Mouse (Mus musculus) stomach, embryonic 14.5 days (tissue): ENCODE measurements at regions not wholly inside any gene's neighbourhood (a gene's known extent, or its start where the extent isn't known, plus 50 kb on each side); places are given as distances from the start of the nearest gene placed in this dataset.

Source experiments
- ATAC-seq: fragments of 200-750 bp; cut with Nextera tagmentation; 2 replicates; pipeline ENCODE4 v1.8.0; 2017; ENCODE audit warnings: low read depth, moderate TSS enrichment; ENCODE audit not compliant: insufficient number of reproducible peaks, insufficient read depth, low FRiP score
- H3K27ac ChIP-seq: fragments of 300-500 bp; sonication (generic); 2 replicates; pipeline ENCODE4 v1.5.1; 2014; ENCODE audit warnings: mild to moderate bottlenecking, low read length, moderate library complexity, mixed read lengths
- H3K27me3 ChIP-seq: fragments of 300-500 bp; sonication (generic); 2 replicates; pipeline ENCODE4 v1.6.1; 2014; ENCODE audit warnings: low read length, control low read depth, mixed read lengths; ENCODE audit not compliant: control insufficient read depth, insufficient read depth
- H3K36me3 ChIP-seq: fragments of 300-500 bp; sonication (generic); 2 replicates; pipeline ENCODE4 v1.6.1; 2014; ENCODE audit warnings: mild to moderate bottlenecking, control low read depth, low read length, moderate library complexity, mixed read lengths; ENCODE audit not compliant: control insufficient read depth, insufficient read depth
- H3K4me1 ChIP-seq: fragments of 300-500 bp; sonication (generic); 2 replicates; pipeline ENCODE4 v1.6.1; 2014; ENCODE audit warnings: low read length, control low read depth, mixed read lengths; ENCODE audit not compliant: control insufficient read depth, insufficient read depth
- H3K4me2 ChIP-seq: fragments of 300-500 bp; sonication (generic); replicated peaks from 2 replicates; pipeline ENCODE4 v1.6.1; 2014; ENCODE audit warnings: low read depth, low read length, control low read depth
- H3K4me3 ChIP-seq: fragments of 300-500 bp; sonication (generic); 2 replicates; pipeline ENCODE4 v1.5.1; 2014; ENCODE audit warnings: low read depth, low read length, control low read depth
- H3K9ac ChIP-seq: fragments of 300-500 bp; sonication (generic); replicated peaks from 2 replicates; pipeline ENCODE4 v1.6.1; 2014; ENCODE audit warnings: low read depth, mild to moderate bottlenecking, control low read depth, low read length, moderate library complexity, mixed read lengths
- H3K9me3 ChIP-seq: fragments of 300-500 bp; sonication (generic); 2 replicates; pipeline ENCODE4 v1.6.1; 2016; ENCODE audit warnings: low read depth, low read length, control low read depth; ENCODE audit not compliant: control insufficient read depth
- WGBS: fragments of 180-500 bp; shearing (Covaris S2); extraction: QIAGEN DNeasy Blood & Tissue Kit; methylation state at CpG from one replicate; pipeline ENCODE4 v1.1.7; 2014; 5-methylcytosine and 5-hydroxymethylcytosine counted together

GRCm38 (mm10) chr11:52511831-52512297 lies 115.6 kb downstream of the 9530068E07Rik start:
- H3K4me2 ChIP-seq: no peak overlapping the region
- 0 out of 2 replicates have a peak, but pooled peaks cover 12% of the 10 kb centered on the region for H3K4me1 ChIP-seq
- H3K36me3 ChIP-seq: no peaks in the 10 kb centered on the region
- H3K27ac ChIP-seq: no peak overlapping the region
- no peak for ATAC-seq
- H3K9me3 ChIP-seq: no peaks in the 10 kb centered on the region
- H3K9ac ChIP-seq: no peak overlapping the region
- WGBS: 30% methylated on average over 4 of the region's 4 CpGs
- H3K27me3 ChIP-seq: no peaks in the 10 kb centered on the region
- no peak overlapping the region for H3K4me3 ChIP-seq

GRCm38 (mm10) chr11:52517330-52517729 lies 121.1 kb downstream of the 9530068E07Rik start:
- H3K9me3 ChIP-seq: no peaks in the 10 kb centered on the region
- no peak overlapping the region for H3K9ac ChIP-seq
- H3K27ac ChIP-seq: no peak overlapping the region
- WGBS: 69% methylated on average over 5 of the region's 5 CpGs
- no peak overlapping the region for H3K4me3 ChIP-seq
- H3K4me1 ChIP-seq: 0 out of 2 replicates have a peak, but pooled peaks cover 11% of the 10 kb centered on the region
- ATAC-seq: no peak
- H3K27me3 ChIP-seq: no peaks in the 10 kb centered on the region
- H3K36me3 ChIP-seq: no peaks in the 10 kb centered on the region
- H3K4me2 ChIP-seq: no peak overlapping the region

GRCm38 (mm10) chr11:52519877-52520276 lies 123.6 kb downstream of the 9530068E07Rik start:
- ATAC-seq: no peak
- Histone ChIP-seq H3K4me3 (no peak overlapping the region), H3K9ac (no peak overlapping the region), H3K4me2 (no peak overlapping the region), H3K36me3 (no peaks in the 10 kb centered on the region), H3K4me1 (0 out of 2 replicates have a peak, but pooled peaks cover 10% of the 10 kb centered on the region), H3K27ac (no peak overlapping the region), H3K9me3 (no peaks in the 10 kb centered on the region), H3K27me3 (no peaks in the 10 kb centered on the region)
- WGBS: 42% methylated on average over 3 of the region's 3 CpGs

- H3K27ac ChIP-seq: no peak overlapping the region
- H3K27me3 ChIP-seq: no peaks in the 10 kb centered on the region
- no peaks in the 10 kb centered on the region for H3K9me3 ChIP-seq
- no peak overlapping the region for H3K4me3 ChIP-seq
- ATAC-seq: no peak
- 43% methylated on average over 4 of the region's 4 CpGs for WGBS
- no peaks in the 10 kb centered on the region for H3K36me3 ChIP-seq
- H3K9ac ChIP-seq: no peak overlapping the region
- H3K4me2 ChIP-seq: no peak overlapping the region
- 0 out of 2 replicates have a peak, but pooled peaks cover 3% of the 10 kb centered on the region for H3K4me1 ChIP-seq
Observed at GRCm38 (mm10) chr11:52521879-52522278, 125.7 kb downstream of the 9530068E07Rik start.

DNA sequence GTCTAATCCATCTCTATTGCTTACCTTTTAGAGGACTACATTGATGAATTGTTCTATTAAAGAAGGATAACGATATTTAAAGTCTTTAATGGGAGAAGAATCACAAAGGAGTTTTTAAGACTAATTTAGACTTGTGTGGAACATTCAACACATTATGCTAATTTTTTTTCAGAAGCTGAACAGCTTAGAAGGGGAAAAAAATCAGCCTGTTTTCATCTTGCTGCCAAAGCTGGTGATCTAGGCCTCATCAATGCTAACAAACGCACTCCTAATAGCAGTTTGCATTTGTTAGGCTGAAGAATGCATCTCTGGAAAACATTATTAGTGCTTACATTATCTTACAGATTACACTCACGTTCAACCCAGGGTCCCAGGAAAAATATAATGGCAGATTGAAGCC lies 126.2 kb downstream of the 9530068E07Rik start:
- no peak for ATAC-seq

DNA sequence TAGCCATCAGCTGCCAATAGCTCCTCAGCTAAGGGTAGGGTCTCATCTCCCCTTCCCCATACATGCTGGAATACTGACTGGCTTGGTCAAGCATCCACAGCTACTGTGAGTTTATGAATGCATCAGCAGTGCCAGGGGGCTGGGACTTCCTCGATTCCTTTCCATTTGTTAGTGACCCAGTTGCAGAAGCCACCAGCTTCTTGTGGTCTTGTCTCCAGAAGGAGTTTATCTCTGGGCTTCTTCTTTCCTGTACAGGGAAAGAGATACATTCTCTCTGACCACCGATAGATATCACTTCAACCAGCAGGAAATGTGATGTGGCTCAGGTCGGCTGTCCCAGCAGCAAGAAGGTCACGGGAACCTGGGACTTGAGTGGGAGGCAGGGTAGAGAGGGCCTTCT lies 127.0 kb downstream of the 9530068E07Rik start:
- 0 out of 2 replicates have a peak, but pooled peaks cover 3% of the 10 kb centered on the region for H3K4me1 ChIP-seq
- H3K9me3 ChIP-seq: no peaks in the 10 kb centered on the region
- ATAC-seq: no peak
- H3K9ac ChIP-seq: no peak overlapping the region
- no peak overlapping the region for H3K27ac ChIP-seq
- no peaks in the 10 kb centered on the region for H3K36me3 ChIP-seq
- no peaks in the 10 kb centered on the region for H3K27me3 ChIP-seq
- H3K4me2 ChIP-seq: no peak overlapping the region
- WGBS: 70% methylated on average over 4 of the region's 4 CpGs
- no peak overlapping the region for H3K4me3 ChIP-seq

More for the DNA sequence above, 126.2 kb downstream of the 9530068E07Rik start:
- Histone ChIP-seq H3K4me3 (no peak overlapping the region), H3K36me3 (no peaks in the 10 kb centered on the region), H3K4me1 (0 out of 2 replicates have a peak, but pooled peaks cover 3% of the 10 kb centered on the region), H3K27ac (no peak overlapping the region), H3K9ac (no peak overlapping the region), H3K27me3 (no peaks in the 10 kb centered on the region), H3K9me3 (no peaks in the 10 kb centered on the region), H3K4me2 (no peak overlapping the region)
- WGBS: 68% methylated on average over 3 of the region's 3 CpGs

GRCm38 (mm10) chr11:52523671-52524070 lies 127.4 kb downstream of the 9530068E07Rik start:
- Histone ChIP-seq H3K4me2 (no peak overlapping the region), H3K9ac (no peak overlapping the region), H3K4me3 (no peak overlapping the region), H3K36me3 (no peaks in the 10 kb centered on the region), H3K27ac (no peak overlapping the region), H3K9me3 (no peaks in the 10 kb centered on the region), H3K27me3 (no peaks in the 10 kb centered on the region), H3K4me1 (0 out of 2 replicates have a peak, but pooled peaks cover 3% of the 10 kb centered on the region)
- WGBS: 60% methylated on average over 2 of the region's 2 CpGs
- ATAC-seq: no peak

GRCm38 (mm10) chr11:52525446-52525845 lies 129.2 kb downstream of the 9530068E07Rik start:
- Histone ChIP-seq H3K4me2 (no peak overlapping the region), H3K36me3 (no peaks in the 10 kb centered on the region), H3K4me1 (no peaks in the 10 kb centered on the region), H3K27me3 (no peaks in the 10 kb centered on the region), H3K27ac (no peak overlapping the region), H3K9ac (no peak overlapping the region), H3K9me3 (no peaks in the 10 kb centered on the region), H3K4me3 (no peak overlapping the region)
- ATAC-seq: no peak
- WGBS: 57% methylated on average over 6 of the region's 6 CpGs

DNA sequence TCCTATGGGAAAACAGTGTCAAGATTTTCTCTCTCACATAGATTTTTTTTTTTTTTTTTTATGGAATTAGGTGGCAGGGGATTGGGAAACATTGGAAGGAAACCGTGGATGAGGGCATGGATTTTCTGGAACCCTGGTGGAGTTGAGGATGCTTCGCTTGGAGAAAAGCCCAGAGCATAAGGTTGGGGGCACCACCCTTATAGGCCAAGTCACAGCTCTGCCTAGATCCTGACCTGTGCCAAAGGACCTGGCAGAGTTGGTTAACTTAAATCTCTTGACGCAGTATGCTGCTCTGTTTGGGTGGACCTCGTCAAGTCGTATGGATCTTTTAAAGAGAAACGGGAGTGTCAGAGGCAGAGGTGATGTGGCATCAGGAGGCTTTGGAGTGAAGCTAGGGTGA lies 130.1 kb downstream of the 9530068E07Rik start:
- Histone ChIP-seq H3K9ac (no peak overlapping the region), H3K27me3 (no peaks in the 10 kb centered on the region), H3K4me3 (no peak overlapping the region), H3K27ac (no peak overlapping the region), H3K4me2 (no peak overlapping the region), H3K4me1 (no peaks in the 10 kb centered on the region), H3K36me3 (no peaks in the 10 kb centered on the region), H3K9me3 (no peaks in the 10 kb centered on the region)
- ATAC-seq: no peak
- WGBS: 67% methylated on average over 6 of the region's 6 CpGs
